Mouse (Mus musculus) hindbrain, embryonic 11.5 days (tissue): Measurements from ENCODE around the gene Alpk3. TPM values are rescaled to one million over a fixed set of nuclear protein-coding genes. Genes with fewer than 3 reads are reported as not detected.

Experiments
- ATAC-seq: fragments of 200-750 bp; cut with Nextera tagmentation; 2 replicates; pipeline ENCODE4 v1.8.0; 2017; ENCODE audit warnings: mild to moderate bottlenecking, moderate TSS enrichment, moderate library complexity; ENCODE audit not compliant: low FRiP score
- DNase-seq: peaks from one replicate; pipeline ENCODE4 v3.0.0-alpha.2; 2015; ENCODE audit warnings: low spot score
- H3K27ac ChIP-seq: fragments of 300-500 bp; sonication (generic); 2 replicates; pipeline ENCODE4 v1.5.1; 2014; ENCODE audit warnings: mild to moderate bottlenecking, low read depth, low read length
- H3K27me3 ChIP-seq: fragments of 300-500 bp; sonication (generic); 2 replicates; pipeline ENCODE4 v1.6.1; 2014; ENCODE audit warnings: mild to moderate bottlenecking, low read length, moderate library complexity, mixed read lengths; ENCODE audit not compliant: control insufficient read depth, insufficient read depth
- H3K36me3 ChIP-seq: fragments of 300-500 bp; sonication (generic); 2 replicates; pipeline ENCODE4 v1.6.1; 2014; ENCODE audit warnings: mild to moderate bottlenecking, low read length, moderate library complexity, mixed read lengths; ENCODE audit not compliant: control insufficient read depth, insufficient read depth
- H3K4me1 ChIP-seq: fragments of 300-500 bp; sonication (generic); replicated peaks from 2 replicates; pipeline ENCODE4 v1.6.1; 2014; ENCODE audit warnings: low read length, mixed read lengths; ENCODE audit not compliant: control insufficient read depth, insufficient read depth
- H3K4me2 ChIP-seq: fragments of 300-500 bp; sonication (generic); replicated peaks from 2 replicates; pipeline ENCODE4 v1.6.1; 2014; ENCODE audit warnings: mild to moderate bottlenecking, low read depth, low read length
- H3K4me3 ChIP-seq: fragments of 300-500 bp; sonication (generic); 2 replicates; pipeline ENCODE4 v1.5.1; 2014; ENCODE audit warnings: low read depth, low read length
- H3K9ac ChIP-seq: fragments of 300-500 bp; sonication (generic); 2 replicates; pipeline ENCODE4 v1.6.1; 2014; ENCODE audit warnings: low read depth, low read length
- H3K9me3 ChIP-seq: fragments of 300-500 bp; sonication (generic); 2 replicates; pipeline ENCODE4 v1.6.1; 2016; ENCODE audit warnings: low read length; ENCODE audit not compliant: control insufficient read depth
- WGBS: fragments of 180-500 bp; shearing (Covaris S2); extraction: QIAGEN DNeasy Blood & Tissue Kit; methylation state at CpG from one replicate; pipeline ENCODE4 v1.1.7; 2014; 5-methylcytosine and 5-hydroxymethylcytosine counted together
- polyA plus RNA-seq: library from polyadenylated mRNA; unstranded; fragments of >200 nt; fragmentation: Nextera tagmentation; extraction: Ambion mirVana; gene quantifications from 2 replicates; pipeline ENCODE4 v1.2.1, GENCODE M21; 2014

Gene Alpk3
- polyA plus RNA-seq, 1 experiment from 2014 or later, result 0.14 TPM

DNA sequence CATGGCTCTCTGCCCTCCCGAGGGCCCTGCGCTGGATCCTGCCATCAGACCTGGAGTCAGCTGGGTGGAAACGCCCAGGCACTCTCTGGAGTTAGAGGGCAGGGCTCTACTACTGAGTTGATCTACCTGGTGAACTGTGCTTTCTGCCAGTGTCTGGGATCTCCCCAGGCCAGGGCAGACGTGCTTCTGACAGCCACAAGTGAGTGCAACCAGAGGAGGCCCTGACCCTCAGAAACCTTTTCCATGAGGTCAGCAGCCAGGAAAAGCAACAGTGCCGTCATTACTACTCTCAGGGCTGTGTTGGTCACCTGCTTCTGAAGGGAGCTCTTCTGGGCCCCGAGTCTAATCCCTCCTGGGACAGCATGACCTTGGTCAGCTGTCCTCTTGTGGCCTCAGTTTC lies 19.6 kb downstream of the Alpk3 start:
- WGBS, result 76% methylated on average over 6 of the region's 6 CpGs
- ATAC-seq, result no peak

DNA sequence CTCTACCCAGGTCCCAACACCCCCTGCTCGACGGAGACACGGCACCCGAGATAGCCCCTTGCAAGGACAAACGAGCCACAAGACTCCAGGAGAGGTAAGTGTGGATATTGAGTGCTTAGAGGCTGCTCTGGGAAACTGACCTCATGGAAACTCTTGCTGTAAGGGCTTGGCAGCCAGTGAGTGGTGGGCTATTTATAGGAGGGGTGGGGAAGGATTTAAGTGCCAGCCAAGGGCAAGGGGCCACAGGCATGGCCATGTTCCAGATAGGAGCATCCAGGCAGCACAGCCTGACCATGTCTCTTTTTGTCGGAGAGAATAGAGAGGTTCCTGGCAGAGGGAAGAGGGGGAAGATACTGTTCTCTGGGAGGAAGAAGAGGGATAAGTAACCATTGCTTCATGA lies 21.3 kb downstream of the Alpk3 start:
- Histone ChIP-seq H3K9me3 (no peaks in the 10 kb centered on the region), H3K4me3 (no peak overlapping the region), H3K27ac (no peak overlapping the region), H3K9ac (no peak overlapping the region), H3K4me1 (no peaks in the 10 kb centered on the region), H3K4me2 (no peak overlapping the region), H3K27me3 (no peaks in the 10 kb centered on the region), H3K36me3 (no peaks in the 10 kb centered on the region)
- DNase-seq (no peak), ATAC-seq (no peak)
- 97% methylated on average over 6 of the region's 6 CpGs for WGBS

More for the DNA sequence above, 19.6 kb downstream of the Alpk3 start:
- no peaks in the 10 kb centered on the region for H3K36me3 ChIP-seq
- H3K4me2 ChIP-seq, result no peak overlapping the region
- H3K27ac ChIP-seq, result no peak overlapping the region
- H3K9ac ChIP-seq, result no peak overlapping the region
- no peak overlapping the region for H3K4me3 ChIP-seq
- DNase-seq, result no peak
- no peaks in the 10 kb centered on the region for H3K4me1 ChIP-seq
- H3K9me3 ChIP-seq, result no peaks in the 10 kb centered on the region
- H3K27me3 ChIP-seq, result no peaks in the 10 kb centered on the region

DNA sequence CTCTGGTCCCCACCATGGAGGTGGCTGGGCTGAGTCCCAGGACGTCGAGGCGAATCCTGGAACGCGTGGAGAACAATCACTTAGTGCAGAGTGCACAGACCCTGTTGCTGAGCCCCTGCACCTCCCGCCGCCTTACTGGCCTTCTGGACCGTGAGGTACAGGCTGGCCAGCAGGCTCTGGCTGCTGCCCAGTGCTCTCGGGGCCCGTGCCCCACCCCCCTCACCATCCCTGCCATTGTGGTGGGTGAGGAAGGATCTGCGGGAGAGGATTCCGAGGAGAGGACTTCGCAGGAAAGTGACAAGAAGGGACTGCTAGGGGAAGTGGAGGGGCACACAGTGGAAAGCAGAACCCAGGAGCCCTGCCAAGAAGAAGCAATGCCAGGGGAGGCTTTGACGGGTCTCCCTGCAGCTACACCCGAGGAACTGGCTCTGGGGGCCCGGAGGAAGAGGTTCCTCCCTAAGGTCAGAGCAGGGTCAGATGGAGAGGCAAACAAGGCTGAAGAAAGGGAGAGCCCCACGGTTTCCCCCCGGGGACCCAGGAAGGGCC lies 36.1 kb downstream of the Alpk3 start:
- Histone ChIP-seq H3K4me3 (no peak overlapping the region), H3K27ac (no peak overlapping the region), H3K4me1 (no peaks in the 10 kb centered on the region), H3K9ac (no peak overlapping the region), H3K4me2 (no peak overlapping the region), H3K9me3 (no peaks in the 10 kb centered on the region), H3K27me3 (no peaks in the 10 kb centered on the region), H3K36me3 (no peaks in the 10 kb centered on the region)
- DNase-seq (no peak), ATAC-seq (no peak)
- WGBS, result 50% methylated on average over 16 of the region's 18 CpGs

DNA sequence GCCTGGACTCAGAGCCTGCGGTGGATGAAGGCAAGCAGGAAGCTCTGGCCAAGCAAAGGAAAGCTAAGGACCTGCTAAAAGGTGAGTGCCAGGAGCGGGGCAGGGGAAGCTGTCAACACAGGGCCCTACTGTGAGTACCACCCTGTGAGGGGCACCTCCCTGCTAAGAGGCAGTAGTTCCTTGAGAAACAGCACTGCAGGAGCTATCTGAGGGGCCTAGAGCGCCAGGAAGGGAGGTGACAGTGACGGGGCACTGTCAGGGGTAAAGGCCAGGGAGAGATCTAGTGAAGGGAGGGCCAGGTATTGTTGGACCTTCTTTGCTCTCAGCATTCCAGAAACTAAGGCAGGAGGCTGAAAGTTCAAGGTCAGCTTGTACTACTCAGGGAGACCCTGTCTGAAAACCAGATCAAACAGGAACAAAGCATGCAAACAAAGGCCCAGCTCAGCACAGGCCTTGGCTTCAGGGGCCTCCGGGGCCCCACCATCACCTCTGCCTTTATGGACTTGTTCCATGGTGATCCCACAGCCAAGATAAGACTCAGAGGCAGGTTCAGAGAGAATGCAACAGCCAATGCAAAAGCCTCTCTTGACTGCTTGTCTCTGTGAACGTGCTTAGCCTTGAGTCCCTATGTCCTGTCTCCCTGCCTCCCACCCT lies 36.8 kb downstream of the Alpk3 start:
- WGBS, result 68% methylated on average over 6 of the region's 6 CpGs
- ATAC-seq, result no peak
- Histone ChIP-seq H3K4me1 (no peaks in the 10 kb centered on the region), H3K9ac (no peak overlapping the region), H3K9me3 (no peaks in the 10 kb centered on the region), H3K27me3 (no peaks in the 10 kb centered on the region), H3K4me3 (no peak overlapping the region), H3K4me2 (no peak overlapping the region), H3K27ac (no peak overlapping the region), H3K36me3 (no peaks in the 10 kb centered on the region)
- no peak for DNase-seq

DNA sequence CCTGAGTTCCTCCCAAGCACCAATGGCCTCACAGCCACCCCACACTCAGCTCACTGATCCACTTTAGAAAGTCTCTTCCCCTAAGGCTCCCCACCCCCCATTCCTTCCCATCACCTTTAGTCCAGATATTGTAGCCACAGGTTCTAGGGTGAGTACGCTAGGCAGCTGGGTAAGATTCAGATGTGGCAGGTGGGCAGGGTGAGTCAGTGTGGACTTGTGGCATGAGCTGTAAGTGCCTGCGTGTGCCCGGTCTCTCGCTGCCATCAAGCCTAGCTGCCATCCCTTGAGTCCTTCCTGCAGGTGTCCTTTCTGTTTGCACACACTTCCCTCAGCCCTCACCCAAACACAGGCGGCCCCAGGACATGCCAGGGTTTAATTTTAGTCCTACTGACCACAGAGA lies 42.9 kb downstream of the Alpk3 start:
- H3K4me1 ChIP-seq, result no peaks in the 10 kb centered on the region
- no peaks in the 10 kb centered on the region for H3K36me3 ChIP-seq
- no peak overlapping the region for H3K4me2 ChIP-seq
- no peaks in the 10 kb centered on the region for H3K27me3 ChIP-seq
- DNase-seq (no peak), ATAC-seq (no peak)
- no peaks in the 10 kb centered on the region for H3K9me3 ChIP-seq
- 87% methylated on average over 5 of the region's 5 CpGs for WGBS
- no peak overlapping the region for H3K27ac ChIP-seq
- no peak overlapping the region for H3K4me3 ChIP-seq
- H3K9ac ChIP-seq, result no peak overlapping the region

GRCm38 (mm10) chr7:81102854-81103253 lies 45.5 kb downstream of the Alpk3 start:
- Histone ChIP-seq H3K36me3 (no peaks in the 10 kb centered on the region), H3K27ac (no peak overlapping the region), H3K4me2 (no peak overlapping the region), H3K4me1 (no peaks in the 10 kb centered on the region), H3K9me3 (no peaks in the 10 kb centered on the region), H3K9ac (no peak overlapping the region), H3K4me3 (no peak overlapping the region), H3K27me3 (no peaks in the 10 kb centered on the region)
- ATAC-seq (no peak), DNase-seq (no peak)
- WGBS, result 92% methylated on average over 7 of the region's 7 CpGs

- no peak for ATAC-seq
These were observed 48.1 kb downstream of the Alpk3 start for GRCm38 (mm10) chr7:81105525-81105924.

DNA sequence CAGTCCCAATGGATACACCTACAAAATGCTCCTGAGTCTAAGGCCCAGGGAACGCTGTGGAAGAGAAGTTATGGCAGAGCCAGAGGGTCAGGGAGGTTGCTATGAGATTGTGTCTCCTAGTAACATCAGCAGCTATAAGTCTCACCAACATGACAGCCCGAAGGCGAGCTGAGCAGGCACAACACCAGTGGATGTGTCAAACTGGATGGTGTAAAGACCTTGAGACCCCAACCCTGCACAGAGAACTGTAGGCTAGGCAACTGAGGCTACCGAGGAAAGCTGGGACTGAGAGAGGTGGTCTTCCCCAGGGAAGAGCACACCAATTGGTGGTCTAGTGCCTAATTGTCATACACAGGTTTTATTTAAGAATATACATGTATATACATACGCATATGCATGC lies 50.8 kb downstream of the Alpk3 start:
- Histone ChIP-seq H3K4me3 (no peak overlapping the region), H3K4me2 (no peak overlapping the region), H3K36me3 (no peaks in the 10 kb centered on the region), H3K4me1 (no peaks in the 10 kb centered on the region), H3K9ac (no peak overlapping the region), H3K27me3 (no peaks in the 10 kb centered on the region), H3K9me3 (no peaks in the 10 kb centered on the region), H3K27ac (no peak overlapping the region)
- ATAC-seq, result no peak
- no peak for DNase-seq
- whole genome bisulfite sequencing, result 84% methylated on average over 5 of the region's 5 CpGs

More at GRCm38 (mm10) chr7:81105525-81105924, 48.1 kb downstream of the Alpk3 start:
- DNase-seq, result peak; percentile 18
- Histone ChIP-seq H3K9me3 (no peaks in the 10 kb centered on the region), H3K36me3 (no peaks in the 10 kb centered on the region), H3K4me1 (no peaks in the 10 kb centered on the region), H3K27me3 (no peaks in the 10 kb centered on the region), H3K27ac (no peak overlapping the region), H3K9ac (no peak overlapping the region), H3K4me2 (no peak overlapping the region), H3K4me3 (no peak overlapping the region)
- 50% methylated on average over 4 of the region's 4 CpGs for WGBS
